ENCODE assay signal across 18 mouse cellular contexts in genomic region chrX:11815864-11816263, GRCm38 (mm10).
"Had no signal": no experiment of that assay in that cellular context is flagged by ENCODE, and none has a peak within 500 bp of the region (broad histone marks: within the 10 kb centered on the region; RNA-seq: fewer than 3 reads in every experiment).

No protein-coding gene starts in this region.

- H3K36me3 ChIP-seq: intestine, embryonic 15.5 days; limb, embryonic 12.5 days; limb, embryonic 15.5 days; liver, embryonic 13.5 days; midbrain, embryonic 10.5 days; midbrain, embryonic 13.5 days had no signal

- H3K27me3 ChIP-seq: intestine, embryonic 15.5 days; liver, embryonic 13.5 days had no signal

- H3K4me2 ChIP-seq: intestine, embryonic 15.5 days; limb, embryonic 12.5 days; limb, embryonic 15.5 days; liver, embryonic 13.5 days; midbrain, embryonic 13.5 days had no signal

- H3K9ac ChIP-seq: intestine, embryonic 15.5 days; limb, embryonic 12.5 days; limb, embryonic 15.5 days; liver, embryonic 13.5 days; midbrain, embryonic 13.5 days had no signal

- H3K9me3 ChIP-seq: intestine, embryonic 15.5 days; limb, embryonic 12.5 days; limb, embryonic 15.5 days; liver, embryonic 13.5 days; megakaryocyte, embryonic 14.5 days; midbrain, embryonic 10.5 days; midbrain, embryonic 13.5 days had no signal

- ATAC-seq: intestine, embryonic 15.5 days; midbrain, embryonic 13.5 days; midbrain, embryonic 16.5 days had no signal

- H3K27ac ChIP-seq: intestine, embryonic 15.5 days; kidney, postnatal 0 days; limb, embryonic 12.5 days; limb, embryonic 15.5 days; liver, embryonic 13.5 days; midbrain, embryonic 10.5 days; stomach, postnatal 0 days had no signal

- H3K4me1 ChIP-seq: intestine, embryonic 15.5 days; liver, embryonic 13.5 days; midbrain, embryonic 10.5 days had no signal

- H3K4me3 ChIP-seq: intestine, embryonic 15.5 days; limb, embryonic 12.5 days; limb, embryonic 15.5 days; liver, embryonic 13.5 days; megakaryocyte, embryonic 14.5 days; midbrain, embryonic 10.5 days; midbrain, embryonic 13.5 days had no signal

- DNase-seq: kidney, adult 11 months; kidney, postnatal 4 days; left cerebral cortex, postnatal 4 days; liver, embryonic 13.5 days; lung, postnatal 14 days; right cerebral cortex, postnatal 4 days; thymus, adult 2 months; thymus, postnatal 14 days; thymus, postnatal 4 days had no signal
